ENCODE assay signal across 26 mouse cellular contexts in genomic region chr9:54641548-54641947, GRCm38 (mm10). TPM values are rescaled to one million over a fixed set of nuclear protein-coding genes. Genes with fewer than 3 reads are reported as not detected.
"Had no signal": no experiment of that assay in that cellular context is flagged by ENCODE, and none has a peak within 500 bp of the region (broad histone marks: within the 10 kb centered on the region; RNA-seq: fewer than 3 reads in every experiment).

No protein-coding gene starts in this region.

- H3K27ac ChIP-seq: gastrocnemius, adult 2 months; heart, embryonic 10.5 days; hindbrain, embryonic 10.5 days; hindbrain, embryonic 12.5 days; hindbrain, embryonic 14.5 days; intestine, embryonic 15.5 days; kidney, embryonic 15.5 days; kidney, postnatal 0 days; limb, embryonic 10.5 days; limb, embryonic 12.5 days; liver, embryonic 13.5 days had no signal

- H3K4me3 ChIP-seq: gastrocnemius, adult 2 months; heart, embryonic 10.5 days; heart, embryonic 12.5 days; hindbrain, embryonic 10.5 days; hindbrain, embryonic 12.5 days; intestine, embryonic 15.5 days; kidney, embryonic 15.5 days; limb, embryonic 10.5 days; limb, embryonic 12.5 days; liver, embryonic 13.5 days had no signal

- H3K9me3 ChIP-seq: heart, embryonic 10.5 days; heart, embryonic 12.5 days; hindbrain, embryonic 10.5 days; hindbrain, embryonic 12.5 days; intestine, embryonic 15.5 days; kidney, embryonic 15.5 days; limb, embryonic 10.5 days; limb, embryonic 12.5 days; liver, embryonic 13.5 days had no signal

- ATAC-seq: hindbrain, embryonic 16.5 days; intestine, embryonic 15.5 days; intestine, postnatal 0 days had no signal

- H3K27me3 ChIP-seq: heart, embryonic 12.5 days; hindbrain, embryonic 12.5 days; intestine, embryonic 15.5 days; limb, embryonic 12.5 days had no signal

- H3K9ac ChIP-seq: heart, embryonic 12.5 days; hindbrain, embryonic 12.5 days; hindbrain, embryonic 14.5 days; intestine, embryonic 15.5 days; kidney, embryonic 15.5 days; limb, embryonic 12.5 days; liver, embryonic 13.5 days had no signal

- H3K36me3 ChIP-seq: heart, embryonic 10.5 days; heart, embryonic 12.5 days; hindbrain, embryonic 10.5 days; hindbrain, embryonic 12.5 days; intestine, embryonic 15.5 days; kidney, embryonic 15.5 days; limb, embryonic 10.5 days; limb, embryonic 12.5 days; liver, embryonic 13.5 days had no signal

- H3K4me2 ChIP-seq: heart, embryonic 12.5 days; hindbrain, embryonic 12.5 days; hindbrain, embryonic 14.5 days; intestine, embryonic 15.5 days; kidney, embryonic 15.5 days; limb, embryonic 12.5 days; liver, embryonic 11.5 days; liver, embryonic 13.5 days had no signal

- DNase-seq: gastrocnemius, adult 2 months; gastrocnemius, postnatal 10 days; gastrocnemius, postnatal 25 days; heart, adult 18-20 months; heart, postnatal 10 days; heart, postnatal 4 days; kidney, adult 18-20 months; kidney, adult 8-10 months; kidney, postnatal 14 days; kidney, postnatal 36 days; liver; liver, embryonic 13.5 days had no signal

- H3K4me1 ChIP-seq: hindbrain, embryonic 12.5 days; intestine, embryonic 15.5 days; kidney, embryonic 15.5 days; limb, embryonic 12.5 days had no signal

RNA-seq across cellular contexts. Expression of gene Acsbg1, which starts 20.1 kb away (rescaled TPM):
- total RNA-seq: granulocyte monocyte progenitor cell, adult 5-6 weeks had no signal
